Mouse (Mus musculus) adrenal gland, postnatal 10 days (tissue): ENCODE data around the gene Slc26a9. TPM values are rescaled to one million over a fixed set of nuclear protein-coding genes. Genes with fewer than 3 reads are reported as not detected.

Experiments used
- DNase-seq: peaks from one replicate; pipeline ENCODE4 v3.0.0; 2021; ENCODE audit warnings: mixed read lengths
- total RNA-seq, 2 experiments: library from RNA; stranded (reverse); gene quantifications; 2 replicates each; pipeline ENCODE4 v1.2.3; 2021

Gene Slc26a9
- total RNA-seq, 2 experiments from 2014 or later: 0.15 TPM; not detected in 1

- no peak for DNase-seq
Measured at GRCm38 (mm10) chr1:131736494-131736893, 7.3 kb upstream of the Slc26a9 start.

GRCm38 (mm10) chr1:131737269-131737668 is 6.6 kb upstream of the Slc26a9 start:
- DNase-seq: peak; percentile 94

- DNase-seq: no peak
Measured at GRCm38 (mm10) chr1:131738760-131739159, 5.1 kb upstream of the Slc26a9 start.

GRCm38 (mm10) chr1:131739481-131740160 is 4.2 kb upstream of the Slc26a9 start:
- no peak for DNase-seq

- DNase-seq: no peak
Measured at GRCm38 (mm10) chr1:131745391-131745790, 1.6 kb downstream of the Slc26a9 start.

- peak; percentile 46 for DNase-seq
Measured at GRCm38 (mm10) chr1:131747761-131748160, 3.9 kb downstream of the Slc26a9 start.

- DNase-seq: no peak
Measured at GRCm38 (mm10) chr1:131748636-131749035, 4.8 kb downstream of the Slc26a9 start.

GRCm38 (mm10) chr1:131749706-131750545 is 6.1 kb downstream of the Slc26a9 start:
- DNase-seq: no peak

- DNase-seq: peak; percentile 43
Measured at GRCm38 (mm10) chr1:131751181-131751890, 7.5 kb downstream of the Slc26a9 start.

- DNase-seq: peak; percentile 72
Measured at GRCm38 (mm10) chr1:131751891-131752311, 8.1 kb downstream of the Slc26a9 start.

GRCm38 (mm10) chr1:131754212-131754829 is 10.5 kb downstream of the Slc26a9 start:
- DNase-seq: no peak

GRCm38 (mm10) chr1:131754916-131755315 is 11.1 kb downstream of the Slc26a9 start:
- peak; percentile 86 for DNase-seq

GRCm38 (mm10) chr1:131757211-131757610 is 13.4 kb downstream of the Slc26a9 start:
- no peak for DNase-seq

- no peak for DNase-seq
Measured at GRCm38 (mm10) chr1:131758796-131759195, 15.0 kb downstream of the Slc26a9 start.

GRCm38 (mm10) chr1:131759667-131760427 is 16.0 kb downstream of the Slc26a9 start:
- no peak for DNase-seq

GRCm38 (mm10) chr1:131760428-131760820 is 16.6 kb downstream of the Slc26a9 start:
- DNase-seq: no peak

- DNase-seq: no peak
Measured at GRCm38 (mm10) chr1:131761079-131761831, 17.4 kb downstream of the Slc26a9 start.

GRCm38 (mm10) chr1:131763683-131764082 is 19.9 kb downstream of the Slc26a9 start:
- no peak for DNase-seq

GRCm38 (mm10) chr1:131764581-131765338 is 20.9 kb downstream of the Slc26a9 start:
- DNase-seq: peak; percentile 32
